In genomic region chr3:109179528-109180076, GRCm38 (mm10) we compare ENCODE assay signal across 23 mouse cellular contexts. TPM values are rescaled to one million over a fixed set of nuclear protein-coding genes. Genes with fewer than 3 reads are reported as not detected.
A peak's percentile ranks its signal among the peaks of the same experiment; 100 is the strongest.
DNase-seq lines count a peak whose midpoint lies in the region; ATAC-seq and TF ChIP-seq lines count a peak whose summit lies in the region.
"Had no signal": no experiment of that assay in that cellular context is flagged by ENCODE, and none has a peak within 500 bp of the region (broad histone marks: within the 10 kb centered on the region; RNA-seq: fewer than 3 reads in every experiment).

No protein-coding gene starts in this region.

- no peak for DNase-seq in midbrain, postnatal 0 days (ENCODE audit: low spot score)
- DNase-seq in neural tube, embryonic 10.5 days (ENCODE audit: extremely low spot score, low spot score): no peak
- peak; percentile 50 for DNase-seq in brain, embryonic 14.5 days (ENCODE audit: low read depth)
- DNase-seq in adrenal gland, postnatal 36 days: no peak
- no peak for DNase-seq in thymus, adult 18-20 months
- DNase-seq: adrenal gland, postnatal 10 days; cerebellum, adult 11-12 months; cerebellum, adult 8-10 months; cerebellum, postnatal 36 days; embryo, embryonic 11 days; gastrocnemius, postnatal 25 days had no signal

- H3K36me3 ChIP-seq in midbrain, embryonic 13.5 days: no peaks in the 10 kb centered on the region
- no peaks in the 10 kb centered on the region for H3K36me3 ChIP-seq in midbrain, postnatal 0 days (ENCODE audit: insufficient read depth, low read length)
- H3K36me3 ChIP-seq in neural tube, embryonic 13.5 days: no peaks in the 10 kb centered on the region
- H3K36me3 ChIP-seq: embryonic facial prominence, embryonic 10.5 days; embryonic facial prominence, embryonic 13.5 days; forebrain, embryonic 12.5 days; forebrain, embryonic 15.5 days had no signal

- no peak for TF ChIP-seq POLR2A in brain, embryonic 14.5 days (IDR thresholded peaks at IDR 0.05; ENCODE audit: borderline replicate concordance, extremely low read depth, insufficient read depth, insufficient read length, poor library complexity, severe bottlenecking)

- H3K27me3 ChIP-seq in midbrain, embryonic 13.5 days: no peaks in the 10 kb centered on the region
- no peaks in the 10 kb centered on the region for H3K27me3 ChIP-seq in midbrain, postnatal 0 days (ENCODE audit: insufficient read depth, low read length)
- H3K27me3 ChIP-seq in neural tube, embryonic 13.5 days: no peaks in the 10 kb centered on the region
- H3K27me3 ChIP-seq: embryonic facial prominence, embryonic 13.5 days; forebrain, embryonic 12.5 days; forebrain, embryonic 15.5 days; Patski had no signal

- no peak overlapping the region for H3K9ac ChIP-seq in midbrain, embryonic 13.5 days (replicated peaks)
- no peak overlapping the region for H3K9ac ChIP-seq in midbrain, postnatal 0 days (replicated peaks; ENCODE audit: low read length, poor library complexity, severe bottlenecking)
- H3K9ac ChIP-seq in neural tube, embryonic 13.5 days: no peak overlapping the region
- H3K9ac ChIP-seq: embryonic facial prominence, embryonic 13.5 days; forebrain, embryonic 12.5 days; forebrain, embryonic 15.5 days; hindbrain, embryonic 14.5 days had no signal

- no peaks in the 10 kb centered on the region for H3K9me3 ChIP-seq in midbrain, embryonic 13.5 days
- H3K9me3 ChIP-seq in midbrain, postnatal 0 days (ENCODE audit: low read length): no peaks in the 10 kb centered on the region
- no peaks in the 10 kb centered on the region for H3K9me3 ChIP-seq in neural tube, embryonic 13.5 days
- H3K9me3 ChIP-seq: embryonic facial prominence, embryonic 10.5 days; embryonic facial prominence, embryonic 13.5 days; forebrain, embryonic 12.5 days; forebrain, embryonic 15.5 days had no signal

- no peak overlapping the region for H3K4me3 ChIP-seq in midbrain, embryonic 13.5 days (replicated peaks)
- no peak overlapping the region for H3K4me3 ChIP-seq in midbrain, postnatal 0 days (ENCODE audit: low read depth, low read length)
- no peak overlapping the region for H3K4me3 ChIP-seq in neural tube, embryonic 13.5 days
- H3K4me3 ChIP-seq: embryonic facial prominence, embryonic 10.5 days; embryonic facial prominence, embryonic 13.5 days; erythroblast, embryonic 14.5 days; forebrain, embryonic 12.5 days; forebrain, embryonic 15.5 days had no signal

- H3K4me1 ChIP-seq in midbrain, embryonic 13.5 days (replicated peaks): peaks cover 19% of the 10 kb centered on the region
- H3K4me1 ChIP-seq in midbrain, postnatal 0 days (ENCODE audit: insufficient read depth, low read length): peaks cover 5% of the 10 kb centered on the region; the same call in 1 of the 2 replicates
- peaks cover 25% of the 10 kb centered on the region for H3K4me1 ChIP-seq in neural tube, embryonic 13.5 days (replicated peaks)
- H3K4me1 ChIP-seq: forebrain, embryonic 12.5 days; forebrain, embryonic 15.5 days had no signal

- no peak for TF ChIP-seq CTCF in midbrain, postnatal 0 days (IDR thresholded peaks at IDR 0.05)
- TF ChIP-seq CTCF in brain, embryonic 14.5 days (IDR thresholded peaks at IDR 0.05; ENCODE audit: borderline replicate concordance, extremely low read depth, insufficient read depth, insufficient read length): no peak

- ATAC-seq in midbrain, embryonic 13.5 days: peak; percentile 40; the same call in 1 of the 2 replicates
- no peak for ATAC-seq in midbrain, postnatal 0 days (ENCODE audit: low FRiP score)
- ATAC-seq in neural tube, embryonic 13.5 days (ENCODE audit: low read depth): 0 out of 2 replicates have a peak, but pooled peaks have one; percentile 32
- ATAC-seq: hindbrain, postnatal 0 days; inflammation-experienced regulatory T-cells, adult 6 months; Patski had no signal

- no peak overlapping the region for H3K4me2 ChIP-seq in midbrain, embryonic 13.5 days (replicated peaks)
- H3K4me2 ChIP-seq in midbrain, postnatal 0 days (ENCODE audit: low read depth, low read length, poor library complexity, severe bottlenecking): no peak overlapping the region
- no peak overlapping the region for H3K4me2 ChIP-seq in neural tube, embryonic 13.5 days
- H3K4me2 ChIP-seq: embryonic facial prominence, embryonic 13.5 days; forebrain, embryonic 12.5 days; forebrain, embryonic 15.5 days; heart, embryonic 11.5 days; hindbrain, embryonic 14.5 days had no signal

- WGBS in midbrain, embryonic 13.5 days: 67% methylated on average over 6 of the region's 6 CpGs
- WGBS in midbrain, postnatal 0 days: 53% methylated on average over 6 of the region's 6 CpGs
- WGBS in neural tube, embryonic 13.5 days: 65% methylated on average over 6 of the region's 6 CpGs

- H3K27ac ChIP-seq in midbrain, embryonic 13.5 days: no peak overlapping the region
- no peak overlapping the region for H3K27ac ChIP-seq in midbrain, postnatal 0 days (ENCODE audit: low read depth, low read length)
- no peak overlapping the region for H3K27ac ChIP-seq in neural tube, embryonic 13.5 days (replicated peaks)
- H3K27ac ChIP-seq: embryonic facial prominence, embryonic 10.5 days; embryonic facial prominence, embryonic 13.5 days; forebrain, embryonic 12.5 days; hindbrain, postnatal 0 days had no signal

RNA-seq across cellular contexts. Expression of gene Slc25a24, which starts 56.7 kb away (rescaled TPM):
- polyA plus RNA-seq in midbrain, embryonic 13.5 days (2015; fragmentation: Nextera tagmentation; extraction: Ambion mirVana): 9.1 and 10.0 TPM in 2 replicates
- 2.9 and 6.0 TPM in 2 replicates for total RNA-seq in midbrain, postnatal 0 days (2014; rRNA removed)
- 2.8 and 2.9 TPM in 2 replicates for polyA plus RNA-seq in midbrain, postnatal 0 days (2015; fragmentation: Nextera tagmentation; extraction: Ambion mirVana)
- polyA plus RNA-seq in neural tube, embryonic 13.5 days (2015; fragmentation: Nextera tagmentation; extraction: Ambion mirVana): 9.2 and 12.1 TPM in 2 replicates
- 6.0 and 6.9 TPM in 2 replicates for polyA plus RNA-seq in brain, embryonic 14.5 days (2012; rRNA removed)
- 10 to 100 TPM; 58.7 to 78.0 TPM for total RNA-seq in adrenal gland, postnatal 36 days (2021)
